Mouse (Mus musculus) adrenal gland, postnatal 25 days (tissue): ENCODE results near the gene Larp4b. TPM values are rescaled to one million over a fixed set of nuclear protein-coding genes. Genes with fewer than 3 reads are reported as not detected.
A peak's percentile ranks its signal among the peaks of the same experiment; 100 is the strongest.
"Not testable (repeated sequence)": the region's sequence is repeated elsewhere in the genome, so short reads cannot be mapped to it uniquely, and the experiment has no call there.

ENCODE experiments used
- DNase-seq: peaks from one replicate; pipeline ENCODE4 v3.0.0; 2021; ENCODE audit warnings: mixed read lengths
- long read RNA-seq: library from polyadenylated mRNA; stranded (forward); transcript quantifications from one replicate; pipeline ENCODE4 v2.0.0, GENCODE M21; 2021
- total RNA-seq: library from RNA; stranded (reverse); gene quantifications from 2 replicates; pipeline ENCODE4 v1.2.3, GENCODE M21; 2021

Larp4b gene
- 66.6 and 75.1 TPM in 2 replicates for total RNA-seq
- long read RNA-seq, full-length matches to known transcripts, result 4 of 29 reads
- long read RNA-seq, partial matches to known transcripts, result 22 of 29 reads
- long read RNA-seq, other reads (novel, unspliced or antisense), result 3 of 29 reads

DNA sequence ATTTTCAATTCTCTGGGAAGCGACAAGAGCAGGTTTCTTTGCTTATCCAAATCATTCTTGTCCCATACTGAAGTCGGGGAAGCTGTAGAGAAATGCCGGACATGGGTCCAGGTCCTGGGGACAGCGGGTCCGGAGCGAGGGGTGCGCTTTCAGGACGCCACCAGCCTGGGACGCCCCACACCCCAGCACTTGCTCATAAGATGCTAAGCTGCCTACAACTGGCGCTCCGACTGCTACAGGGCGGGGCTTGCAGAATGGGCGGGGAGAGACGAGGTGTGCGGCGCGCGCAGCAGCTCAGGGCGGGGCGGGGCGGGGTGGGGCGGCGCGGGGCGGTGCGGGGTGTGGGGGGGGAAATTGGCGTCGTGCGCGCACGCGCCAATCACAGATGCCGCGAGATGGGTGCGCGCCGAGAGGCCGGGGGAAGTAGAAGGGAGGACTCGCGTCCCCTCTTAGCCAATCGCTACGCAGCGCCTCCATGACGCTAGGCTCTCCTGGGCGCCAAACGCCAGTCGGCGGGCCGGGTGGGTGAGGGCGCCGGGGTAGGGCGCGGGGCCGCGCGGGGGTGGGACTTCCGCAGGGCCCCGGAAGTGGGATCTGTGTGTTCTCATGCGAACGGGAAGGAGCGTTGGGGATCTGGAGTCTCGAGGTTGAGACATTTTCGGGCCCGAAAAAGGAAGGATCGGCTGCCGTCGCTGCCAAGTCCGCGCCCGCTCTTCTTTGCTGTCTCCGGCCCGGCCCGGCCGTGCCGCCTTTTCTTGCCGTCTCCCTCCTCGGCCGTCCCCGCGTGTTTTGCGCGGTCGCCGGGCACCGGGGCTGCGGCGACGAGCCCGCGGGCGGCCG is at the start of gene Larp4b:
Gene Larp4b (plus strand): TSS at position 566 of the 840 bp plus-strand sequence.
- peak; percentile 98 for DNase-seq

DNA sequence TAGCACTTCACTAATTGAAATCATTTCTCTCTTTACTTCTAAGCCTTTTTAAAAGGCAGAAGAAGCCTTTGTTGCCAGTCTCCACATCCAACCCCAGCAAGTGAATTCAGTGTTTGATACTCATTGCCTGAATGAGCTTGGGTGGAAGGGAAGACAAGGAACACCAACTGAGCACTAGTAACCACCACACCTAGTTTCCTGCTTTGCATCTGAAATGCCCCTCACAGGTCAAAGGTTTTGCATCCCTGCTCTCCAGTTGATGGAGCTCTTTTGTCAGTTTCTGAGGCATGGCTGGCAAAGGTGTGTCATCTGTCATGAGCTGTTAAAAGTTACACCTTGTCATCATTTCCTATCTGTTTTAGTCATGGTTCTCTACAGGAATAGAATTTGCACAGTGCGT is 49.0 kb upstream of the Larp4b start:
- DNase-seq, result no peak

DNA sequence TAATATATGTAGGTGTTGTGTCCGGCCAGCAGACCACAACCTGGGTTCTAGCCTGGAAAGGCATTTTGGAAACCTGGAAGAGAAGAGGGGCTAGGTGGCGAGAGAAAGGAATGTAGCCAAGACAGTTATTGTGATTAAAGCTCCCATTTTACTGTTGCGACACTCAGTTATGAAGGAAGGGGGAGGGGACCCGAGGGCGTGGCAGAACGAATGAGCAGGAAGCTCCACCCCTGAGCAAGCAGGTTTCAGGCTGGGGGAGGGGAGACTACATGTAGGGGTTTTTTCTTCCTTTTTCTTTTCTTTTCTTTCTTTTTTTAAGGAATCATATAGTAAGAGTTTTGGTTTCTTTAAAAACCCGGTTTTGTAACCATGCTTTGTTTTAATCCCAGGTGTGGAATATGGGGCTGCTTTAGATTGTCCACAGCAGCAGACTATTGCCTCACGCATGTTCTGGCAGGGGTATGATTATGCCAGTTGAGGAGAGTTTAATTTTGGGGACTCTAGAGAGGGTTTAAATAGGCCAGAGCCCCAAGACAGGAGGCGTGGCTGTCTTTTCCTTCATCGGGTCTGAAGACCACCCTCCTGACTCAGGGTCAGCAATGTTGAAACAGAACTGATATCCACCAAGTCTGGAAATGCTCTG is 41.5 kb upstream of the Larp4b start:
- not testable (repeated sequence) for DNase-seq

DNA sequence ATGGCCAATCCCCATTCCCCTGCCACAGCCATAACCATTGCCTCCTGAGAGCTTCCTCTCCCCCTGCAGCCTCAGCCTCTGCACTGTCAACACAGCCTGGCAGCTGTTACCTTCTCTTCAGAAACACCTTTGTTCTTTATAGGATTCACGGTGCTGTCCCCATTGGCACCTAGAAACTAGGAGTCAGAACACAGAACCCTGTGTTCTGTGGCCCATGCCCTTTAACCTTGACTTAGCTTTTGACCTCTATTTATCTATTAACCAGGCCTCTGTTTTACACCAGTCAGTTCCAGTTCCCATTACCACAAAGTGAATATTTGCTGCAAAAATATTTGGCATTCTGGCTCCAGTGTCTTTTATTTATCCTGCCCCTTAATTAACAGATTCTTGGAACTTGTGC is 36.4 kb upstream of the Larp4b start:
- no peak for DNase-seq

DNA sequence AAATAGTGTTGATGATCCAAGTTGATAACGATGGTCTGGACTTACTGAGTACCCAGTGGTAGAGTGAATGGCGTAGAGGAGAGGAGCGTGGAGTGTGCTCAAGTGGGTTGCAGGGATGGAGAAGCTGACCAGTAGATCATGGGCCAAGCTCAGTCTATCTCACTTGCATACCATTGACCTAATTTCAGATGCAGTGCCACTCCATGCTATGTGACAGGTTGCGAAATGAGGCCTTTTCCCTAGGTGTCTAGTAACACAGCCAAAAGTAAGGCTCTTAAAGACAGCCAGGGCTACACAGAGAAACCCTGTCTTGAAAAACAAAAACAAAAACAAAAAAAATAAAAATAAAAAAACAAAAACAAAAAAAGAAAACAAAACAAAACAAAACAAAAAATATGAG is 35.0 kb upstream of the Larp4b start:
- no peak for DNase-seq

DNA sequence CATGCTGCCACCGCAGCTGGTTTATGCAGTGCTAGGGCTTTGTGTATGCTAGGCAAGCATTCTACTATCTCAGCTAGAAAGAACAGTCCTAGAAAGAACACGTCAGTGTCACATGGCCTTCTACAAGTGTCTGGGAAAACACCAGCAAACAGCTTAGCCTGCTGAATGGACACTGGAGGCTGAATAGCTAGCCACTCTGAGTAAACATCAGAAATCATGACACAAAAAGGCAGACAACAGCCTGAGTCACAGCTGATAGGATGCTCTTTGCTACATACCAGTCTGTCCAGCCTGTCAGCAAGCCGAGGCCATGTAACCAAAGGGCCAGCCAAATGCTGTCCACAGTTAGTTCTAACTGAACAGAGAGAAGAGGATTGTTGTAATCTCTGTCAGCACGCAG is 32.3 kb upstream of the Larp4b start:
- peak; percentile 23 for DNase-seq

DNA sequence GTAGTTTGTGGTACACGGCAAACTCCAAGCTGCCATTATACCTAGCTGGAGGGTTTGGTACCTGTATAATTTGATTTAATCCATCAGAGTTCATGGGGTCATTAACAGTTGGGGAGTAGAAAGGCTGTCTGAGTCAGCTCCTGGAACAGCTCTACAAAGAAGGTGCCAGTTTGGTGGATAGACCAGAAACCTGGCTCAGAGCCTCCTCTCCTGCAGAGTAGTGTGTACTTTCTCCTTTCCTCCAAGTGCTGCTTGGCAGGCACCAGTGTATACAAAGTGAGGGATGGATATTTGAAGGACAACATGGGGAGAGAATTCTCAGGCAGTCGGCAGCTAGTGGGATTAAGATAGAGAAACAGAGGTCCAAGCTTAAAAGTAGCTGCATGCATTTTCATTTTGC is 29.5 kb upstream of the Larp4b start:
- no peak for DNase-seq

DNA sequence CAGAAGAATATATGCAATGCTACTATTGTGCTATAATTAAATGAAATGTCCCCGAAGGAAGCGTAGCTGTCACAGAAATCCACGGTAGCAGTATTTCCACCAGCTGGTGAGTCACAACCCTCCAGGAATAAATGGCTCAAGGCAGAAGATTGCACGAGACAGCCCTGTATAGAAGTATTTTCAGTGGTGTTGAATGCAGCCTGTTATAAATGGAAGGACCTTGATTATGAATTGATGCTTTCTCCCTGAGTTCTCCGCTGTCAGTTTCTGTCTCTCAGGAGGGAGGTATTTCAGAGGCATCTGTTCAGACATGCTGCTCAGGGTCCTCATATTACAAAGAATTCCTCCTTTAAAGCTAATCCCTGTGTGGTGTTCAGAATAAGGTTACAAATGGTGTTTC is 27.6 kb upstream of the Larp4b start:
- DNase-seq, result no peak

DNA sequence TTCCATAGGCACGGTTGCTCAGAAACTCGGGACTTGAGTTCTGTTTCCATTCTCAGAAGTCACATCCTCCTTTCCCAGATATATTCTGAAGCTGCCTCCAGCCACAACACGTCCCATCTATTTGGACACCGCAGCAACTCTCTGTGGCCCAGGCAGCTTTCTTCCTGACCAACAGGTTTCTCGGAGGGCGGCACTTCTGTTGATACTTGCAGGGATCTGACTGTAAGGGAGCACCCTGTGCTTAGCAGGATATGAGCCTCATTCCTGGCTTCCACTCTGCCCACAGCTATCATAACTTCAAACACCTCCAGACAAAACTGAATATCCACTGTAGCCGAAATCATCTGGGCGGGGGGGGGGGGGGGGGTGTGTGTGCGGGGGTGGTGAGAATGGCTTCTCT is 22.7 kb upstream of the Larp4b start:
- no peak for DNase-seq

DNA sequence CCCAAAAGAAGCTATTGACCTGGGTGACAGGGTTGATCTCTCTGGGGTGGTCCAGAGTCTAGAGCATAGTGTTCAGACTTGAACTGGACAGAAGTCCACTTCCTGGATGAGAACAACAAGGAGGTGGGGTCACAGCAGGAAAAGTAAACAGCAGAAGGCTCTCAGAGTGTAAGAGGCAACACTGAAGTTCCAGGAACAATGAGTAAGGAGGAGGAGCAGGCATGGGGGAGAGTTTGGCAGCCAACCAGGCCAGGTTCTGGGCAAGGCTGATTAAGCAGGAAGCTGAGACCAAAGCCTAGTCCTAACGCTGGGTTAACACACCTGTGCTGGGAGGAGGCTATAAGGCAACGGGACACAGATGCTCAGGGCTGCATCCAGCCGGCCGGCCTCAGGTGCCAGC is 19.9 kb upstream of the Larp4b start:
- no peak for DNase-seq

DNA sequence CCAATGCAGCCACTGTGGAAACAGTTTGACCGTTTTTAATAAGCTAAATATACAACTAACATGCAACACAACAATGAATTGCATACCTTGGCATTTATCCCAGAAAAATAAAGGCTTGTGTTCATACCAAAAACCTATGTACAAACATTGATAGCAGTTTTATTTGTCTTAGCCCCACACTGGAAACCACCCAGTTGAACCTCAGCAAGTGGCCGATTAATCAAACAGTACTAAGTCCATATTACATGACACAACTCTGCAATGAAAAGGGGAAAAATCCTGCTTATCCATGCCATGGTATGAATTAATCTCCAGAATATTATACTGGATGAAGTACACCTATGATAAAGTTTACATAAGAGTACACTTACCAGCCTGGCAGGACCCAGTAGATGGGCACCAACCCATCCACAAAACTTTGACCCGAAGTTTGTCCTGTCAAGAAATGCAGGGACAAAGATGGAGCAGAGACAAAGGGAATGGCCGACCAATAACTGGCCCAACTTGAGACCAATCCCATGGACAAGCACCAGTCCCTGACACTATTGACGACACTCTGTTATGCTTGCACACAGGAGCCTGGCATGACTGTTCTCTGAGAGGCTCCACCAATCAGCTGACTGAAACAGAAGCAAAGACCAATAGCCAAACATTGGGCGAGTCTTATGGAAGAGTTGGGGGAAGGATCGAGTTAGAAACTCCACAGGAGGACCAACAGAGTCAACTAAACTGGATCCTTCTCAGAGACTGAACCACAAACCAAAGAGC is 17.7 kb upstream of the Larp4b start:
- no peak for DNase-seq

DNA sequence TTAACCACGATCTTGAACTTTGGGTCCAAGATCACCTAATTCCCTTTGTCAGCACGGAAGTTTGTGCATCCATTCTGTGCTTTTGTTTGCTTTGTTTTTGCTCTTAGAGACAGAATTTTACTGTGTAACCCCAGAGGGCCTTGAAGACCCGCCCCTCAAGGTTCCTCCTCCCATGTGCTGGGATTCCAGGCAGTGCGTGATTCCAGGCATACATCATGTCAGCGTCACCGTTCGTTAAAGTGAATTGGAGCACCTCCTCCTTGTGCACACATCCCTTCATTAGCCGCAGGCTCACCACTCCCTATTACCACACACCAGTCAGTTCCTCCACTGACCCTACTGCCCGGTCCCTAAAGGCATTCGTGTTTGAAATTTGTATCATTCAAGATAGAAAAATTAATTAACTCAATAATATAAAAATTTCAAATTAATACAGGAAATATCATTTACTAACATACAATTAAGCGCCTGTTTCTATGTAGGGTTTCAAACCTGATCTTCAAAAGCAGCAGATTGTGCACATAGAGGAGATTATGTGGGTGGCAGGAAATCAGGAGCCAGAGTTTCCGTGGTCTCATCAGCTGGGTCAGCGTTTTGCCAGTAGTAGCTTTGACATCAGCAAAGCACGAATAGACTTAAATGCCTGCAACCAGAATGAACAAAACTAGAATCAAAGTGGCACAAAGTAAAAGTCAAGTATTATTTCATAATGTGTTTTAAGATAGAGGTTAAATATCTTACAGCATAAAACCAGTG is 11.4 kb upstream of the Larp4b start:
- DNase-seq, result no peak

DNA sequence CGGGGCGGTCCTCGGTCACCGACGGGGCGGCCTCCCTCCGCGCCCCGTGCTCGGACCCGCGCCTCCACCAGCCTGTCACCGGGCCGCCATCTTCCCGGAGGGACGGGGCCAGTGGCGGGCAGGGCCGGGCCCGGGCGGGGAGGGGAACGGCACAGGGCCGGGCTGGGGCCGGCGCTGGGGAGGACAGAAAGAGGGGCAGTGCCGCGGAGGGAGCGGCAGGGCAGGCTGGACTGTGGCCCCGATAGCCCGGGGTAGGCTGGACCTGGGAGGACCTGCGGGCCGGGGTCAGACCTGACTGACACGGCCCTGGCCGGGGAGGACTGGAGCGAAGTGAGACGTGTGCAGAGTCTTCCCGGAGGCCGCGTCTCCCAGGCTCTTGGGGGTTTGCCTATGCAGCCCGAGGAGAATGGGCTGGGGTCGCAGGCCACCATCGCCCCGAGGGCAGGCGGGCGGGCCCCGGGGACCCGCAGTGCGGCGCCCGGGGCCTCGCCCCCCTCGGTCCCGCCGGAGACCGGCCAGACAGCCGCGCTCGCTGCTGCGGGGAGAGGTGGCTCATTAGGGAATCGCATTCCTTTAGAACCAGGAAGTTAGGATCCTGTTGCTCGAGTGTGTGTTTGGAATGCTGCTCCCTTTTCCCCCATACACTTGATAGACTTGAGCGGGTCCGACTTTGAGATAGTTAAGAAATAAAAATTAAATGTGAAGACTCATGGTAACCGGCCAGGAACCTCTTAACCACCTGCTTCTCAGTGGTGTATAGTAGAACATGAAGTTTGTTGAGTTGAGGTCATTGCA is 702 bp downstream of the Larp4b start:
- peak; percentile 40 for DNase-seq

DNA sequence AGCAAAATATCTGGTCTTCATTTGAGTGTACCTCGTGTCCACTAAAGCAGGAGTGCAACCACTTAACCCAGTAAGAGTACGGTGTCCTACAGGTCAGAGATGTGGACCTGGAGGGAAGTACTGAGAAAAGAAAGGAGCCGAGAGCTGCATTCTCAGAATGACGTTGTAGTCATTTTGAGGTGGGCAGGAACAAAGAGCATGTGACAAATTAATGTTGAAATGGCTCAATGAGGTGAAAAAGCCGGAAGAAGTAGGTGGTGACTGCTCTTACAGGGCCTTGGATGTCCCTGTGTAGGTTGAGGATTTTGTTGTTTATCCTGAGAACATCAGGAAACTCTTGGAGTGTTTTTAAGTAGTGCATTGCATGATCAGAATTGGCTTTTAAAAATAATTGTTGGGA is 5.6 kb downstream of the Larp4b start:
- DNase-seq, result no peak

DNA sequence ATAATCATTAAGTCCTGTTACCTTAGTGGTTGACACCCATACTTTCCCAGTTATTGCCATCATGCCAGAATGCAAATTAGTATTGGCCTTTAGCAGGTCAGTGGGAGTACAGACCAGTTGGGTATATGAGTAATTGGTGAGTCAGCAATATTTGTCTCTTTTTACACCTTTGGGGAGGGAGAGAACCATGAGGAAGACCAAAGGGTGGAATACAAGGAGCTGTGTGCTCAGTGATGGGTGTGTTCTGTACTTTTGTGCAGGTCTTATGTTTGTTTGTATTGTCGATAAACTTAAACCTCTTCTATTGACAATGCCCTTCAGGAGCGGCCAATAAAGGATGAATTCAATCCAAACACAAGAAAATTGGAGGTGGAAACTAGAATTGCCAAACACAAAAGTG is 6.8 kb downstream of the Larp4b start:
- no peak for DNase-seq

DNA sequence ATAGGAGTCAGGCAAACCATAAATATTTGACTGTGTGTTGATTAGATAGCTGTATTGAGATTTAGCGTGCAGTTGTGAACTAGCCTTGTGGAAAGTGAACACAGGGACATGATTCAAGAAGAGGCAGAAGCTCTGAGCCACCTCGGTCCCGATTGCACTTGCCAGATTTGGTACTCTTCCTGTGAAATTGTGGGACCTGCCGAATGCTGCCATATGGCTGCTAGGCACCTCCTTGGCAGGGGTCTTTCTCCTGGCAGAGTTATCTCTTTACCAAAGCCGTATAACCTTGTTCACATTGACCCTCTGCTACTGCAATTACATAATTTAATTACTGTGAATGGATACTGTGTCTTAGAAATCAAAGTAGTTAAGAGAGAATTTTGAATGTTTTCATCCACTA is 12.6 kb downstream of the Larp4b start:
- DNase-seq, result no peak

DNA sequence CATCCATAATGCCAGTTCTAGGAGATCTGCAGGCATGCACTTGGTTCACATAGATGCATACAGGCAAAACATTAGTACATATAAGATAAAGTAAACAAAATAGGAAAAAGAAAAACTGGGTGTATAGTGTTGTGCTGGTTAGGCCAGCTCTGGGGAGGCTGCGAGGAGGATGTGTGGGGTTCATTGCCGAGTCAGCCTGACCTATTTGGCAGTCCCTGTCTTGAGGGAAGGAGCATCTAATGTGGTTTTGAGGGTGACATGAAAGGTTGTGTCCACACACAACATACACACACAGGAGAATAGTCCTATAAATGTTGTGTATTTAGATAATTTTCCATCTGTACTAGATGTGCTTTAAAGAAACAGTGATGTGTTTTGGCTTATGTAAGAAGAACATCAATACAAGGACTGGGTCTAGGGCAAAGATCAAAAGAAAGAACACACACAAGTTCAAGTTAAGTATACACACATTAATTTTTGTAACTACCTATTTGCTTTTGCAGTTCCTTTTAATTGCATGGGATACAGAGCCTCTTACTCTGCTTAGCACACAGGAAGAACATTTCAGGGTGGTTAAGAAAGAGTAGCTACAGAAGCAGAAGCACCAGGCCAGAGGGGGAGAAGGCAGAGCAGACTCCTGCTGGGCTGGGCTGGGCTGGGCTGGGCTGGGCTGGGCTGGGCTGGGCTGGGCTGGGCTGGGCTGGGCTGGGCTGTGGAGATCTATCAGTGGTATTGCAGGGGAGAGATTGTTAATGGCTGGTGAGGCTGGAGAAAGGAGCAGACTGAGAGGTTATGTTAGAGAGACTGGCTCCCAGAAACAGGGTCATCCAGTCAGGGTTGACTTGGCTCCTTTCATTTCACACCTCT is 13.5 kb downstream of the Larp4b start:
- DNase-seq, result no peak

DNA sequence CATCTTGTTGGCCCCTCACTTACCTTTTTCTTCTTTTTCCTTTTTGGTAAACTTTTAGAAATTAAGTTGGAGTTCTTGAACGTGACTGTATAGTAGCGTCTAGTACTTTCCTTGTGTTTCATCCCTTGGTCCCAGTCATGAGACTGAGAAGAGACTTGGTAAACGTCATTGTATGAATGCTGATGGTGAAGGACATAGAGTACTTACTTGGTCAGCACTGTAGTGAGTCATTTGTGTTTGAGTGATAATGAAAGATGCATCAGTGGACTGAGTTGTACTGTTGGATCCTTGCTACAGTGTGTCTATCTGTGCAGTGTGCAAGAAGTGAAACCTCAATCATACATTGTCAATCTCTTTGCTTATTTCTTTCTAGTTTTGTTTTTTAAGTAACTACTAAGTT is 20.1 kb downstream of the Larp4b start:
- no peak for DNase-seq

DNA sequence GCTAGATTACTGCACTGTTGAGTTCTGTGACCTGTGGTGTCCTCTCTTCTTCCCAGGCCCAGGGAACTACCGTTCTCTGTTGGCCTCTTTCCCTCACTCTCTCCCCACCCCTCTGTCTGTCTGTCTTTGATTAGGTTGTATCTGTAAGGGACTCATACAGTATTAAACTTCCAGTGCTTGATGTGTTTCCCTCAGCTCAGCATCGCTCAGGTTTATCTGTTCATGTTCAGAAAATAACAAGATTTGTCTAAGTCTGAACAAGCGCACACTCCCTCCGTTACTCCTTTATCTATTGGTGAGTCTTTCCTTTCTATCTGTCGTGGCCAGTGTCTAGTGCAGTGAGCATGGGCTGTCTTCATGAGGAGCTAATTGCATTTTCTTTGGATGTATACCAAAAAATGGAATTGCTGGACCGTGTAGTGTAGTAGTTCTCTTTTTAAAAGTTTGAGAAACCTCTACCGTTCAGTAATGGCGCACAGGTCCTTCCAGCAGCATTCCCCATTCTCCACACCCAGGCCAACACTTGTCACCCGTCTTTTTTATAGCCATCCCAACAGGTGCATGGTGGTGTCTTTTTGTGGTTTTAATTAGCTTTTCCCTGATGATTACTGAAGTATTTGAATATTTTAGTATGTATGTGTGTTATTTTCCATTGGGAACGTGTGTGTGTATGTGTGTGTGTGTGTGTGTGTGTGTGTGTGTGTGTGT is 27.3 kb downstream of the Larp4b start:
- no peak for DNase-seq

DNA sequence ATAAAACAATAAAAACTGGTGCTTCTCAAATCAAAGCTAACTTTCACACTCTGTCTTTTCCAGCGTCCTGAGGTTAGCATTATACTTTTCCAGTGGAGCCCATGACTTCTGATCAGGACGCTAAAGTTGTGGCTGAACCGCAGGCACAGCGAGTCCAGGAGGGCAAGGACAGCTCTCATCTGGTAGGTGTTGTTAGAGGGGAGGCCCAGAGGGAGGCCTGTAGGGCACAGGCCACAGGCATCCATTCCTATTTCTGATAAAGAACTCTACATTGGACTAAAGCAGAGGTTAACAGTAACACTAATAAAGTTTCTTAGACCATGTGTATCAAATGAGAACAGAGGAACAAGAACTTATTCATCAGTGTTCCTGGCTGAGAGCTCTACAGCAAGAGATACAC is 28.4 kb downstream of the Larp4b start:
- no peak for DNase-seq
